ENCODE assay signal across 8 mouse cellular contexts in the genomic region with DNA sequence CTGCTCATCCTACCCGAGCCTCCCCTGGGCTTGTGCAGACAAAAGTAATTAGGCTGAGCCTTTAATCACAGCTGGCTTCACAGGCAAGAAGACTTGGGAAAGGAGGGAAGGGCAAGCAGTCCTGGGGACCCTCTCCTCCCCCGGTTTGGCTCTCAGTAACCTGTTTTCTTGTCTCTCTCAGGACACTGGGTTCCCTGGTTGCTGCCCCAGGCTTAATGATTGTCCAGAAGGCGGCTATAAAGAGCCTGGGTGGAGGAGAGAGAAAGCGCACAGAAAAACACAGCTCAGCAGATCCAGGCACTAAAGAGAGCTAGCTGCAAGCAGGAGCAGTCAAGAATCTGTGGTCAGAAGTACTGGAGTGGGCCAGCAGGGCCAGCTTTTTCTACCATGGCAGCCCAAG. TPM values are rescaled to one million over a fixed set of nuclear protein-coding genes. Genes with fewer than 3 reads are reported as not detected.
DNase-seq lines count a peak whose midpoint lies in the region; ATAC-seq and TF ChIP-seq lines count a peak whose summit lies in the region.

No protein-coding gene starts in this region.

- peaks cover 8% of the 10 kb centered on the region; the same call in 1 of the 2 replicates for H3K79me2 ChIP-seq in MEL (ENCODE audit: control insufficient read depth, insufficient read depth, low read length, poor library complexity)

- peak; percentile 26 for DNase-seq in adrenal gland, adult 2 months
- no peak for DNase-seq in adrenal gland, postnatal 10 days
- DNase-seq in MEL (ENCODE audit: low read depth, low spot score): no peak
- no peak for DNase-seq in liver, embryonic 14.5 days (ENCODE audit: low read depth in 3 of 3, low spot score in 3 of 3)
- no peak for DNase-seq in spleen, postnatal 10 days (ENCODE audit: low spot score in 2 of 2)
- no peak for DNase-seq in ovary, postnatal 14 days (ENCODE audit: low spot score)

- H3K4me1 ChIP-seq in MEL (ENCODE audit: control insufficient read depth in 1 of 2, insufficient read depth in 2 of 2, low read length in 2 of 2): peaks cover 0 to 14% of the 10 kb centered on the region in 2 experiments; a peak in 2 of 4 replicates
- peaks cover 19% of the 10 kb centered on the region for H3K4me1 ChIP-seq in hindbrain, embryonic 16.5 days (ENCODE audit: control insufficient read depth, insufficient read depth, low read depth, low read length)
- peaks cover 3 to 17% of the 10 kb centered on the region in 2 experiments; a peak in 3 of 4 replicates for H3K4me1 ChIP-seq in liver, embryonic 14.5 days (replicated peaks; ENCODE audit: control insufficient read depth in 2 of 2, insufficient read depth in 2 of 2, low read length in 1 of 2)

- peaks cover 0 to 4% of the 10 kb centered on the region in 2 experiments; a peak in 2 of 4 replicates for H3K36me3 ChIP-seq in MEL (ENCODE audit: control insufficient read depth in 1 of 2, insufficient read depth in 2 of 2, low read length in 2 of 2)
- H3K36me3 ChIP-seq in hindbrain, embryonic 16.5 days (ENCODE audit: control insufficient read depth, insufficient read depth, low read length): peaks cover 18% of the 10 kb centered on the region
- peaks cover 19% of the 10 kb centered on the region for H3K36me3 ChIP-seq in liver, embryonic 14.5 days (replicated peaks; ENCODE audit: control insufficient read depth, insufficient read depth, low read depth)

- no peak for TF ChIP-seq POLR2A in MEL (IDR thresholded peaks at IDR 0.05; ENCODE audit: control insufficient read depth in 1 of 2, insufficient read depth in 1 of 2, low read depth in 1 of 2, low read length in 2 of 2, poor library complexity in 1 of 2)

- peak overlapping the region; percentile 72 to 73 for H3K4me3 ChIP-seq in MEL (ENCODE audit: control insufficient read depth in 1 of 2, insufficient read depth in 1 of 2, low read depth in 2 of 2, low read length in 2 of 2)
- peak overlapping the region; percentile 79 for H3K4me3 ChIP-seq in hindbrain, embryonic 16.5 days (ENCODE audit: low read length)
- peak overlapping the region; percentile 61 to 63 for H3K4me3 ChIP-seq in liver, embryonic 14.5 days (ENCODE audit: insufficient read depth in 1 of 2, low read depth in 2 of 2, low read length in 2 of 2)

- no peak for TF ChIP-seq EP300 in MEL (IDR thresholded peaks at IDR 0.05; ENCODE audit: low read depth in 1 of 2, low read length in 2 of 2)
- no peak for TF ChIP-seq EP300 in liver, embryonic 14.5 days (IDR thresholded peaks at IDR 0.05; ENCODE audit: low read depth)

- no peak for TF ChIP-seq CTCF in MEL (IDR thresholded peaks at IDR 0.05 in 2 of 3, conservative IDR thresholded peaks at IDR 0.05 in 1 of 3; ENCODE audit: control insufficient read depth in 1 of 3, insufficient read depth in 1 of 3, low read depth in 2 of 3, low read length in 3 of 3, poor library complexity in 1 of 3, severe bottlenecking in 1 of 3)
- no peak for TF ChIP-seq CTCF in liver, embryonic 14.5 days (IDR thresholded peaks at IDR 0.05; ENCODE audit: low read depth)

- TF ChIP-seq RAD21 in MEL (IDR thresholded peaks at IDR 0.05; ENCODE audit: low read depth, low read length): no peak

- no peaks in the 10 kb centered on the region for H3K9me3 ChIP-seq in MEL (replicated peaks; ENCODE audit: insufficient read depth, low read length)
- H3K9me3 ChIP-seq in hindbrain, embryonic 16.5 days (ENCODE audit: control insufficient read depth, low read length): no peaks in the 10 kb centered on the region
- H3K9me3 ChIP-seq in liver, embryonic 14.5 days (ENCODE audit: control insufficient read depth, low read length): no peaks in the 10 kb centered on the region

- peak overlapping the region; percentile 90 for H3K4me2 ChIP-seq in hindbrain, embryonic 16.5 days (ENCODE audit: low read length)
- H3K4me2 ChIP-seq in liver, embryonic 14.5 days (ENCODE audit: low read depth): peak overlapping the region; percentile 83

- WGBS in hindbrain, embryonic 16.5 days: 17% methylated on average over 4 of the region's 4 CpGs
- 48% methylated on average over 4 of the region's 4 CpGs for WGBS in liver, embryonic 14.5 days (ENCODE audit: insufficient replicate concordance)

- no peak for ATAC-seq in hindbrain, embryonic 16.5 days
- ATAC-seq in liver, embryonic 14.5 days (ENCODE audit: insufficient read depth): no peak
- ATAC-seq in activated CD4-positive, CD25-positive, alpha-beta regulatory T cell, adult 4 months: no peak

- no peak overlapping the region for H3K27ac ChIP-seq in MEL (ENCODE audit: control insufficient read depth, low read depth, low read length)
- H3K27ac ChIP-seq in hindbrain, embryonic 16.5 days (ENCODE audit: low read depth, low read length): peak overlapping the region; percentile 55
- H3K27ac ChIP-seq in liver, embryonic 14.5 days: peak overlapping the region; percentile 28

- no peaks in the 10 kb centered on the region for H3K27me3 ChIP-seq in MEL (ENCODE audit: control insufficient read depth in 1 of 2, insufficient read depth in 2 of 2, low read length in 2 of 2)
- no peaks in the 10 kb centered on the region for H3K27me3 ChIP-seq in hindbrain, embryonic 16.5 days (replicated peaks; ENCODE audit: control insufficient read depth, insufficient read depth, low read length)
- H3K27me3 ChIP-seq in liver, embryonic 14.5 days (ENCODE audit: control insufficient read depth, insufficient read depth, low read length): no peaks in the 10 kb centered on the region

- H3K9ac ChIP-seq in MEL (ENCODE audit: control insufficient read depth, low read depth, low read length, poor library complexity, severe bottlenecking): peak overlapping the region; percentile 80
- peak overlapping the region; percentile 95 for H3K9ac ChIP-seq in hindbrain, embryonic 16.5 days (ENCODE audit: low read depth, low read length)
- H3K9ac ChIP-seq in liver, embryonic 14.5 days (replicated peaks): peak overlapping the region; percentile 85

RNA-seq across cellular contexts. Expression of gene Slc37a4, which starts 1.4 kb away (rescaled TPM):
- total RNA-seq in adrenal gland, adult 2 months (2021): 10 to 100 TPM; 14.4 to 15.6 TPM
- 27.9 and 33.5 TPM in 2 replicates for polyA plus RNA-seq in adrenal gland, adult 2 months (2012; rRNA removed)
- 10 to 100 TPM; 30.6 to 44.8 TPM for total RNA-seq in adrenal gland, postnatal 10 days (2021)
- 29.0 and 31.9 TPM in 2 replicates for total RNA-seq in MEL (2012; rRNA removed)
- 10 to 100 TPM in 1 of 2 experiments, not detected in 1; 35.3 TPM for polyA plus RNA-seq in MEL (2012; ENCODE audit: insufficient read depth in 1 of 2, insufficient read length in 2 of 2, low read depth in 1 of 2, low replicate concordance in 2 of 2, missing spikeins in 1 of 2)
- polyA plus RNA-seq in hindbrain, embryonic 16.5 days (2015; fragmentation: Nextera tagmentation; extraction: Ambion mirVana): 56.8 and 60.2 TPM in 2 replicates
- 15.9 and 16.7 TPM in 2 replicates for polyA plus RNA-seq in liver, embryonic 14.5 days (2012; rRNA removed)
- polyA plus RNA-seq in liver, embryonic 14.5 days (2014; fragmentation: Nextera tagmentation; extraction: Ambion mirVana): 26.6 and 29.7 TPM in 2 replicates
- polyA plus RNA-seq in activated CD4-positive, CD25-positive, alpha-beta regulatory T cell, adult 4 months (2017; shearing (Covaris generic)): 10 to 100 TPM; 14.1 to 17.1 TPM

RNA-seq across cellular contexts. Expression of gene Rps25, which starts 8.9 kb away (rescaled TPM):
- total RNA-seq in adrenal gland, adult 2 months (2021): 1,000 to 10,000 TPM; 1,025 to 1,177 TPM
- 21.7 and 23.2 TPM in 2 replicates for polyA plus RNA-seq in adrenal gland, adult 2 months (2012; rRNA removed)
- 1,000 to 10,000 TPM; 1,303 to 1,311 TPM for total RNA-seq in adrenal gland, postnatal 10 days (2021)
- 2,496 and 2,743 TPM in 2 replicates for total RNA-seq in MEL (2012; rRNA removed)
- polyA plus RNA-seq in MEL (2012; ENCODE audit: insufficient read depth in 1 of 2, insufficient read length in 2 of 2, low read depth in 1 of 2, low replicate concordance in 2 of 2, missing spikeins in 1 of 2): 1,000 to 10,000 TPM in 1 of 2 experiments, not detected in 1; 3,114 TPM
- polyA plus RNA-seq in hindbrain, embryonic 16.5 days (2015; fragmentation: Nextera tagmentation; extraction: Ambion mirVana): 742 and 834 TPM in 2 replicates
- 350 and 717 TPM in 2 replicates for polyA plus RNA-seq in liver, embryonic 14.5 days (2012; rRNA removed)
- 1,544 and 1,614 TPM in 2 replicates for polyA plus RNA-seq in liver, embryonic 14.5 days (2014; fragmentation: Nextera tagmentation; extraction: Ambion mirVana)
- 1,000 to 10,000 TPM; 3,659 to 4,118 TPM for polyA plus RNA-seq in activated CD4-positive, CD25-positive, alpha-beta regulatory T cell, adult 4 months (2017; shearing (Covaris generic))

RNA-seq across cellular contexts. Expression of gene Trappc4, which starts 9.3 kb away (rescaled TPM):
- total RNA-seq in adrenal gland, adult 2 months (2021): 10 to 100 TPM; 81.3 to 92.1 TPM
- 44.2 and 51.2 TPM in 2 replicates for polyA plus RNA-seq in adrenal gland, adult 2 months (2012; rRNA removed)
- 10 to 100 TPM; 65.4 to 70.9 TPM for total RNA-seq in adrenal gland, postnatal 10 days (2021)
- total RNA-seq in MEL (2012; rRNA removed): 121 and 140 TPM in 2 replicates
- polyA plus RNA-seq in MEL (2012; ENCODE audit: insufficient read depth in 1 of 2, insufficient read length in 2 of 2, low read depth in 1 of 2, low replicate concordance in 2 of 2, missing spikeins in 1 of 2): 100 to 1,000 TPM in 1 of 2 experiments, not detected in 1; 129 TPM
- polyA plus RNA-seq in hindbrain, embryonic 16.5 days (2015; fragmentation: Nextera tagmentation; extraction: Ambion mirVana): 293 and 308 TPM in 2 replicates
- 24.2 and 26.6 TPM in 2 replicates for polyA plus RNA-seq in liver, embryonic 14.5 days (2012; rRNA removed)
- polyA plus RNA-seq in liver, embryonic 14.5 days (2014; fragmentation: Nextera tagmentation; extraction: Ambion mirVana): 44.4 and 52.9 TPM in 2 replicates
- 100 to 1,000 TPM; 119 to 162 TPM for polyA plus RNA-seq in activated CD4-positive, CD25-positive, alpha-beta regulatory T cell, adult 4 months (2017; shearing (Covaris generic))

RNA-seq across cellular contexts. Expression of gene Hyou1, which starts 18.8 kb away (rescaled TPM):
- 100 to 1,000 TPM; 177 to 230 TPM for total RNA-seq in adrenal gland, adult 2 months (2021)
- polyA plus RNA-seq in adrenal gland, adult 2 months (2012; rRNA removed): 64.3 and 127 TPM in 2 replicates
- 100 to 1,000 TPM in 1 of 2 experiments, 10 to 100 TPM in 1; 97.2 to 121 TPM for total RNA-seq in adrenal gland, postnatal 10 days (2021)
- total RNA-seq in MEL (2012; rRNA removed): 137 and 186 TPM in 2 replicates
- 100 to 1,000 TPM in 1 of 2 experiments, not detected in 1; 160 TPM for polyA plus RNA-seq in MEL (2012; ENCODE audit: insufficient read depth in 1 of 2, insufficient read length in 2 of 2, low read depth in 1 of 2, low replicate concordance in 2 of 2, missing spikeins in 1 of 2)
- polyA plus RNA-seq in hindbrain, embryonic 16.5 days (2015; fragmentation: Nextera tagmentation; extraction: Ambion mirVana): 25.3 and 29.0 TPM in 2 replicates
- 12.5 and 16.5 TPM in 2 replicates for polyA plus RNA-seq in liver, embryonic 14.5 days (2012; rRNA removed)
- polyA plus RNA-seq in liver, embryonic 14.5 days (2014; fragmentation: Nextera tagmentation; extraction: Ambion mirVana): 12.5 and 12.8 TPM in 2 replicates
- 10 to 100 TPM; 15.7 to 20.3 TPM for polyA plus RNA-seq in activated CD4-positive, CD25-positive, alpha-beta regulatory T cell, adult 4 months (2017; shearing (Covaris generic))

RNA-seq across cellular contexts. Expression of gene Ccdc84, which starts 20.3 kb away (rescaled TPM):
- 10 to 100 TPM; 14.5 to 21.1 TPM for total RNA-seq in adrenal gland, adult 2 months (2021)
- 12.3 and 23.7 TPM in 2 replicates for polyA plus RNA-seq in adrenal gland, adult 2 months (2012; rRNA removed)
- 10 to 100 TPM; 15.4 to 20.7 TPM for total RNA-seq in adrenal gland, postnatal 10 days (2021)
- 13.2 and 18.7 TPM in 2 replicates for total RNA-seq in MEL (2012; rRNA removed)
- polyA plus RNA-seq in MEL (2012; ENCODE audit: insufficient read depth in 1 of 2, insufficient read length in 2 of 2, low read depth in 1 of 2, low replicate concordance in 2 of 2, missing spikeins in 1 of 2): 10 to 100 TPM in 1 of 2 experiments, not detected in 1; 18.0 TPM
- polyA plus RNA-seq in hindbrain, embryonic 16.5 days (2015; fragmentation: Nextera tagmentation; extraction: Ambion mirVana): 32.3 and 32.4 TPM in 2 replicates
- polyA plus RNA-seq in liver, embryonic 14.5 days (2012; rRNA removed): 15.3 and 16.3 TPM in 2 replicates
- polyA plus RNA-seq in liver, embryonic 14.5 days (2014; fragmentation: Nextera tagmentation; extraction: Ambion mirVana): 10.0 TPM in 2 replicates
- polyA plus RNA-seq in activated CD4-positive, CD25-positive, alpha-beta regulatory T cell, adult 4 months (2017; shearing (Covaris generic)): 10 to 100 TPM; 20.3 to 27.3 TPM
